Mouse (Mus musculus) stomach, embryonic 16.5 days (tissue): Measurements from ENCODE around the gene Rfc2. TPM values are rescaled to one million over a fixed set of nuclear protein-coding genes. Genes with fewer than 3 reads are reported as not detected.

Experiments
- ATAC-seq: fragments of 200-750 bp; cut with Nextera tagmentation; 2 replicates; pipeline ENCODE4 v1.8.0; 2017; ENCODE audit warnings: moderate number of reproducible peaks, moderate TSS enrichment; ENCODE audit not compliant: insufficient read depth, low FRiP score
- H3K27ac ChIP-seq: fragments of 300-500 bp; sonication (generic); 2 replicates; pipeline ENCODE4 v1.5.1; 2014; ENCODE audit warnings: low read length
- H3K27me3 ChIP-seq: fragments of 300-500 bp; sonication (generic); 2 replicates; pipeline ENCODE4 v1.6.1; 2014; ENCODE audit warnings: low read length, control low read depth, mixed read lengths; ENCODE audit not compliant: control insufficient read depth, insufficient read depth
- H3K36me3 ChIP-seq: fragments of 300-500 bp; sonication (generic); 2 replicates; pipeline ENCODE4 v1.6.1; 2014; ENCODE audit warnings: low read length; ENCODE audit not compliant: control insufficient read depth, insufficient read depth
- H3K4me1 ChIP-seq: fragments of 300-500 bp; sonication (generic); 2 replicates; pipeline ENCODE4 v1.6.1; 2014; ENCODE audit warnings: low read length, control low read depth, mixed read lengths; ENCODE audit not compliant: control insufficient read depth, insufficient read depth
- H3K4me2 ChIP-seq: fragments of 300-500 bp; sonication (generic); 2 replicates; pipeline ENCODE4 v1.6.1; 2014; ENCODE audit warnings: low read depth, low read length, mixed read lengths
- H3K4me3 ChIP-seq: fragments of 300-500 bp; sonication (generic); replicated peaks from 2 replicates; pipeline ENCODE4 v1.5.1; 2014; ENCODE audit warnings: mild to moderate bottlenecking, low read length
- H3K9ac ChIP-seq: fragments of 300-500 bp; sonication (generic); 2 replicates; pipeline ENCODE4 v1.6.1; 2014; ENCODE audit warnings: low read length
- H3K9me3 ChIP-seq: fragments of 300-500 bp; sonication (generic); replicated peaks from 2 replicates; pipeline ENCODE4 v1.6.1; 2016; ENCODE audit warnings: low read length, control low read depth; ENCODE audit not compliant: control insufficient read depth
- WGBS: fragments of 180-500 bp; shearing (Covaris S2); extraction: QIAGEN DNeasy Blood & Tissue Kit; methylation state at CpG from one replicate; pipeline ENCODE4 v1.1.7; 2014; 5-methylcytosine and 5-hydroxymethylcytosine counted together
- polyA plus RNA-seq: library from polyadenylated mRNA; unstranded; fragments of >200 nt; fragmentation: Nextera tagmentation; extraction: Ambion mirVana; gene quantifications from 2 replicates; pipeline ENCODE4 v1.2.1, GENCODE M21; 2015

Gene Rfc2
- polyA plus RNA-seq, 1 experiment from 2014 or later, result 197 TPM

- ATAC-seq, result no peak
- no peak overlapping the region for H3K4me2 ChIP-seq
- 32% methylated on average over 8 of the region's 8 CpGs for WGBS
- H3K27ac ChIP-seq, result no peak overlapping the region
- H3K36me3 ChIP-seq, result no peaks in the 10 kb centered on the region
- H3K4me1 ChIP-seq, result no peaks in the 10 kb centered on the region
- no peak overlapping the region for H3K9ac ChIP-seq
- no peaks in the 10 kb centered on the region for H3K27me3 ChIP-seq
- no peaks in the 10 kb centered on the region for H3K9me3 ChIP-seq
- no peak overlapping the region for H3K4me3 ChIP-seq
These were observed 30.8 kb downstream of the Rfc2 start for GRCm38 (mm10) chr5:134611810-134612521.

DNA sequence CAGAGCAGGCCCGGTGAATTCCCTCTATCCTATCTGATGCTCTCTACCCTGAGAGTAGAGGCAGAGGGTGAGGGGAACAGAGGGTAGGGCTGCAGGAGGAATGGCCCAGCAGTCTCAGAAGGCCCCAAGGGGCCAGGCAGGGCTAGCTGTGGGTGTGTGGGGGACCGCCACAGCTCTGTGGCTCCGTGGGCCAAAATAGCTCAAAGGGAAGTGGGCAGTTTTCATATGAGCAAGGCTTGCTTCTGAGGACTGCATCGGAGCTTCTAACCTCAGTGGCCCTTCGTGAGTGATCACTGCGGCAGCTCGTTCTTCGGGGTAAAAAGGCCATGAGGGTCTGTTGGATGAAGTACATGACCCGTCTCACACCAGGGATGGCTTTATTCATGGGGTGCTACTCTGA is 32.6 kb downstream of the Rfc2 start:
- H3K9me3 ChIP-seq, result no peaks in the 10 kb centered on the region
- H3K4me3 ChIP-seq, result no peak overlapping the region
- H3K36me3 ChIP-seq, result peaks cover 2% of the 10 kb centered on the region
- no peaks in the 10 kb centered on the region for H3K4me1 ChIP-seq
- H3K27ac ChIP-seq, result no peak overlapping the region
- 72% methylated on average over 9 of the region's 9 CpGs for WGBS
- H3K27me3 ChIP-seq, result no peaks in the 10 kb centered on the region
- ATAC-seq, result no peak
- no peak overlapping the region for H3K4me2 ChIP-seq
- no peak overlapping the region for H3K9ac ChIP-seq

DNA sequence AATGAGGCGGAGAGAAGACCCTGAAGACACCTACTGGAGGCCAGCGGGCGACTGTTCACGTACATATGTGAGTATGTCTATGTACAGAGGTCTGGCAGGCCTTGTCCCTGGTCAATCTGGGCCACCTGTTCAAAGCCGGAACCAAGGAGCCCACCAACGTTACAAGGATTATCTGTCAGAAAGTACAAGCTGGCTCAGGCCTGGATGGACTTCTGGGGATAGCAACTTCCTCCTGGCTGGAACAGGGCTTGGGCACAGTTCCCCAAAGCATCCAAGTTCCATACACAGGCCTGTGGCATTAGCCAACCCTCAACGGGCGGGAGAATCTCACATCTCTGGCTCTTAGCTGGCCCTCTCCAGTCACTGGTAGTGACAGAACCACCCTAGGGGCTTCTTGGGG is 33.1 kb downstream of the Rfc2 start:
- Histone ChIP-seq H3K4me3 (no peak overlapping the region), H3K9me3 (no peaks in the 10 kb centered on the region), H3K4me1 (no peaks in the 10 kb centered on the region), H3K27me3 (no peaks in the 10 kb centered on the region), H3K4me2 (no peak overlapping the region), H3K9ac (no peak overlapping the region), H3K27ac (no peak overlapping the region), H3K36me3 (peaks cover 8% of the 10 kb centered on the region)
- no peak for ATAC-seq
- WGBS, result 83% methylated on average over 8 of the region's 8 CpGs

- 83% methylated on average over 7 of the region's 7 CpGs for WGBS
- Histone ChIP-seq H3K27me3 (no peaks in the 10 kb centered on the region), H3K4me1 (no peaks in the 10 kb centered on the region), H3K4me2 (no peak within 1 kb of the TSS), H3K9me3 (no peaks in the 10 kb centered on the region), H3K27ac (no peak within 1 kb of the TSS), H3K36me3 (peaks cover 13% of the 10 kb centered on the region), H3K9ac (no peak within 1 kb of the TSS), H3K4me3 (no peak within 1 kb of the TSS)
- no peak for ATAC-seq
These were observed 33.6 kb downstream of the Rfc2 start, which contains the start of gene Lat2 for GRCm38 (mm10) chr5:134614802-134615201. TSS of gene Lat2 (minus strand) at chr5:134615025.

DNA sequence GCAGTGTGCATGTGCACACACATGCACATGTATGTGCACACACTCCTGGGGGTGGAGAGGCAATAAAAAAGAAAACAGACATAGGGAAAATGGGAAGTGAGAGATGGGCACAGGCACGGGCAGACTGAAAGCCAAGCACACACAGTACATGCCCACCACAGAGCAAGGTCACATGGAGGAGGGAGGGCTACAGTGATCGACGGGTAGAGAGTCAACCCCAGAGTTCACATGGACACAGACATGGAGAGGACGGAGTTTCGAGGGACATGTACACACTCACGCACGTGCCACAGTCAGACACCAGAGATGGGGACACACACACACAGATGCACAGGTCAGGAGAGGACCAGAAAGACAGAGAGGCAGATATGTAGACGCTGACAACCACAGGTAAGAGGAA is 34.2 kb downstream of the Rfc2 start:
- H3K9ac ChIP-seq, result no peak overlapping the region
- H3K4me3 ChIP-seq, result no peak overlapping the region

GRCm38 (mm10) chr5:134615780-134616179 is 34.6 kb downstream of the Rfc2 start:
- Histone ChIP-seq H3K27me3 (no peaks in the 10 kb centered on the region), H3K9me3 (no peaks in the 10 kb centered on the region)
- 61% methylated on average over 4 of the region's 4 CpGs for WGBS

More for the DNA sequence above, 34.2 kb downstream of the Rfc2 start:
- peaks cover 18% of the 10 kb centered on the region for H3K36me3 ChIP-seq
- H3K27me3 ChIP-seq, result no peaks in the 10 kb centered on the region
- 78% methylated on average over 8 of the region's 8 CpGs for WGBS
- H3K4me2 ChIP-seq, result no peak overlapping the region
- no peak overlapping the region for H3K27ac ChIP-seq
- ATAC-seq, result no peak
- no peaks in the 10 kb centered on the region for H3K4me1 ChIP-seq
- H3K9me3 ChIP-seq, result no peaks in the 10 kb centered on the region

DNA sequence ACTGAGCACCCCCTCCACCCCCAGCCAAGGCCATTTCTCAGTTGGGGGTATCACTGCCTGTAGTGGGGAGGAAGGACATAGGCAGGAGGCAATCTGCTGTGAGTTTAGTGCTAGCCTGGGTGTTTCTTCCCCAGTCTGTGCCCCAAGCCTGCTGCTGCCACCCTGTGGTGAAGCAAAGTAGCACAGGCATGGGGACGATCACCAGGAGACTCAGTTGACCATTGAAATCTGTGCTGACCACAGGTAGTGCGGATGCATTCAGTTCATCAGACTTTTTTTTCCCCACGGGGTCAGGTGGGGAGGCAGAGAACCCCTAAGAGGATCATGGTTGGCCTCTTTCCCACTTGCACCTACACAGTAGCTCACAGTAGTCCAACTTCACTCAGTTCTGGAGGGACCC is 35.9 kb downstream of the Rfc2 start:
- H3K27ac ChIP-seq, result no peak overlapping the region
- H3K9me3 ChIP-seq, result no peaks in the 10 kb centered on the region
- H3K36me3 ChIP-seq, result peaks cover 28% of the 10 kb centered on the region
- no peak overlapping the region for H3K4me2 ChIP-seq
- no peak for ATAC-seq
- 54% methylated on average over 3 of the region's 3 CpGs for WGBS
- H3K27me3 ChIP-seq, result no peaks in the 10 kb centered on the region
- no peak overlapping the region for H3K9ac ChIP-seq
- no peaks in the 10 kb centered on the region for H3K4me1 ChIP-seq
- H3K4me3 ChIP-seq, result no peak overlapping the region

More at GRCm38 (mm10) chr5:134615780-134616179, 34.6 kb downstream of the Rfc2 start:
- H3K4me3 ChIP-seq, result no peak overlapping the region
- no peak overlapping the region for H3K4me2 ChIP-seq
- no peak for ATAC-seq
- no peaks in the 10 kb centered on the region for H3K4me1 ChIP-seq
- no peak overlapping the region for H3K9ac ChIP-seq
- H3K27ac ChIP-seq, result no peak overlapping the region
- H3K36me3 ChIP-seq, result peaks cover 22% of the 10 kb centered on the region

DNA sequence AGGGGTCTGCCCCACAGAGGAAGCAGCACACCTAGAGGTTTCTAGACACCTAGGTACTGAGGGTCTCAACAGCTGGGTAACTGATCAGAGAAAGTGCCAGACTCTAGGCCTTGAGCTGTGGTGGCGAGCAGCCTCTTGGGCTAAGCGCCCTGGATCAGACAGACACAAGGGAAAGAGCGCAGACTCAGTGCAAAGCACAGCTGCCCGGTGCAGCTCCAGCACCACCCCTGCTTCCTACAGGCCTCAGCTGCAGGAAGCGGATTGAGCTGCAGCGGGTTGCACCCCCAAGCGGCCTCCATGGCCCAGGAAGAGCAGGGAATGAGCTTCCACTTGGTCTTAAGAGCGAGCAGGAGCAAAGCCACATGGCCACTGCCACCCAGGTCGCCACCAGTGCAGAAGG is 39.3 kb downstream of the Rfc2 start:
- H3K27ac ChIP-seq, result no peak overlapping the region
- no peak overlapping the region for H3K9ac ChIP-seq
- H3K36me3 ChIP-seq, result peaks cover 52% of the 10 kb centered on the region
- WGBS, result 94% methylated on average over 9 of the region's 9 CpGs
- H3K4me3 ChIP-seq, result no peak overlapping the region
- H3K9me3 ChIP-seq, result no peaks in the 10 kb centered on the region
- no peaks in the 10 kb centered on the region for H3K27me3 ChIP-seq
- no peaks in the 10 kb centered on the region for H3K4me1 ChIP-seq
- no peak overlapping the region for H3K4me2 ChIP-seq
- no peak for ATAC-seq

DNA sequence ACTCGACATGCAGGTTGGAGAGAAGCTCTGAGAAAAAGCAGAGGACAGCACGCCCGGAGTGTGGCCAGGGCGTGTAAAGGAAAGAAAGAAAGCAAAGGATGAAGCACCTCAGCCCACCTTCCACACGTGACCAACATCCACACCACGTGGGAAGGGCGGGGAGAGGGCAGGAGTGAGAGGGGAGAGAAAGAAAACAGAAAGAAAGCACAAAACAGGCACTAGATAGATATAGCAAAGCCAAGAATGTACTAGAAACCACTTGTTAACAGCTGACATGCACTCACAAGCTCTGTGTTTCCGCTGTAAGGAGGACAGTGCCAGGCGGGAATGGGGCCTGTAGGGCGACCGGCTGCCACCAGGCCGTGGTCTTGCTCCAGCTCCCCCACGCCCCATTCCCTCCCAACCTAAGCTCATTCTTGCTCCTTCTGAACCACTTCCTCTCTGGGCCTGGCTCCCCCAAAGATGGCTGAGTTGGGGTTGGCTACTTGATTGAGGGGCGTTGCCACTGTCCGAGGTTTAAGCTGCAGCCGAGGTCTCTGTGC is 40.0 kb downstream of the Rfc2 start:
- Histone ChIP-seq H3K4me2 (no peak overlapping the region), H3K9me3 (no peaks in the 10 kb centered on the region), H3K27ac (no peak overlapping the region), H3K9ac (no peak overlapping the region), H3K27me3 (no peaks in the 10 kb centered on the region), H3K36me3 (peaks cover 52% of the 10 kb centered on the region), H3K4me1 (no peaks in the 10 kb centered on the region), H3K4me3 (no peak overlapping the region)
- 89% methylated on average over 16 of the region's 16 CpGs for WGBS
- no peak for ATAC-seq
